Mouse (Mus musculus) urinary bladder, postnatal 25 days (tissue): ENCODE measurements around the gene Arg2.
"Not testable (repeated sequence)": the region's sequence is repeated elsewhere in the genome, so short reads cannot be mapped to it uniquely, and the experiment has no call there.

Experiments
- DNase-seq: peaks from one replicate; pipeline ENCODE4 v3.0.0; 2022; ENCODE audit warnings: low spot score

Gene Arg2

GRCm38 (mm10) chr12:79171269-79171995, 40.9 kb downstream of the Arg2 start:
- no peak for DNase-seq

GRCm38 (mm10) chr12:79172019-79172941, 41.7 kb downstream of the Arg2 start, which contains the start of gene Vti1b:
Gene Vti1b (minus strand): TSS chr12:79172667.
- peak; percentile 85 for DNase-seq

GRCm38 (mm10) chr12:79173721-79174120, 43.1 kb downstream of the Arg2 start:
- no peak for DNase-seq

DNA sequence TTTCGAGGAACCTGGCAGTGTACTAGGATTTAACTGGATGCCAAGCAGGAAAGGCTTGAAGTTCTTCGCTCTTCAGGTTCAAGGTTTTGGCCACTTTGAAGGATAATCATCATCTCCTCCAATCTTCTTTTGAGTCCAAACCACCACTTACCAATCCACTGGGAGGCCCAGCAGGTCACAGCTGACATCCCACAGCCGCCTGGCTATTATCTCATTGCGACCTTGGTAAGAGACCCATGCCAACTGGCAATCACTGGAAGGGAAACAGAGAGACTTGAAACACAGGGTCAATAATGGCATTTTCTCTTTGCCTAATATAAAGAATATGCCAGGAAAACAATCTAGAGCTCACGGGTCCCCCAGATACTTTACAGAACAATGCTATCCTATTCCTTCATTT, 45.4 kb downstream of the Arg2 start:
- DNase-seq: no peak

DNA sequence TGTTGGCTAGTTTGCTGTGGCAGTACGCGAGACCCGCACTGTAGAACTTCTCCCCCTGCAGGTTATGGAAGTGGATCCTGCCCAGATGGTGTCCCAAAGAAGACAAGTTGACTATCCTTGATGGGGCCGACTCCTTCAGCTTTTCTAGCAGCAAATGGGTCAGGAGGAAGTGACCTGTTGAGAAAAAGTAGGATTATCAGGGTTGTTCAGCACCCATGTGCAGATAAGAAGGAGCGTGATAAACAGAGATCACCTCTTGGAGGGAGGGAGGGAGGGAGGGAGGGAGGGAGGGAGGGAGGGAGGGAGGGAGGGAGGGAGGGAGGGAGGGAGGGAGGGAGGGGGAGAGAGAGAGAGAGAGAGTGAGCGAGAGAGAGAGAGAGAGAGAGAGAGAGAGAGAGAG, 54.6 kb downstream of the Arg2 start:
- DNase-seq: not testable (repeated sequence)

DNA sequence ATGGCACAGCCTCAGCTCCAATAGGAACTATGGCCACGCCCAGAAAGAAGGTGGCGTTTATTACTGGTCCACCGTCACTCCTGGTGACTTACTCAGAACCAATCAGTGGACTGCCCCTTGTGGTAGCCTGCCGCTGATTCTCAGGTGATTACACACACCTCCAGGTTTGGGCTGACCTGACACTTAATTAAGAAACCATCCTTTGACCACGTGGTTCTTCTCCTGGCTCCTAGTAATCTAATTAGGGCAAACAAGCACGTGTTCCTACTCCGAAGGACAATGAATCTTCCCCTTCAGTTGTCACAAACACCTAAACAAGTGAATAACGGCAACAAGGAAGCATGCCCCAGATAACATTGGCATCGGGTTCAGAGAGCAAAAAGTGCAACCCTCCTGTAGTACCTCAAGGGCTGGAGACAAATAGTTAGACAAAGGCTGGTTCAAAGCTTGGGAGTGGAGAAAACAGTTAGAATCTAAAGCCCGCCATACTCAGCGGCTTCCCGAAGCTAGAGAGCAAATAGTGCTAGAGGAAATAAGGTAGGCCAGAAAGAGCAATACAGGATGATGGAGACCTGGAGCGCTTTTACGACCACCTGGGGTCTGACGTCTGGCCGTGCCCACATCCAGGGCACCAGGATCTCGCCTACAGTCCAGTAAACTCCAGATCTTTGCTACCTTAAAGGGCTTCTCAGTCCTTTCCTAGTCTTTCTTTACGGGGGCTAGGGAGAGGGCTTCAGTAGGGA, 60.5 kb downstream of the Arg2 start:
- DNase-seq: peak; percentile 47

GRCm38 (mm10) chr12:79191701-79192100, 61.1 kb downstream of the Arg2 start:
- DNase-seq: peak; percentile 70

DNA sequence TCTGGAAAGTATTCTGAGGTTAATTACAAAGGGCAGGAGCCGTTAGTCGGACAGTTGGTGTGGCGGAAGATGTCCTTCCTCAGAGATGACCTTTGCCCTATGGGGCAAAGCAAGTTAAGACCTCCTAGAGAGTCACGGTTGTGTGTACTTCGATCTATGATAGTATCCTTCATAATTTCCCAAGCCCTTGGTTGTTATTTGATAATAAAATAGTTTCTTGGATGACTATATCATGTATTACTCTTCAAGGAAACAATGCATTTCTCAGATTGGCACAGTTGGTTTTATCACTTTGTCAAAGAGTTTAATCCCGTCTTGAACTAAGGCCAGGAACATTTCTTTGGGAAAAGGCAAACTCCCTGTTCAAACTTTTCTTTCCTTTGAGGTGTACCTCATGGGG, 61.6 kb downstream of the Arg2 start, which contains the start of gene Rdh11:
TSS of gene Rdh11 (minus strand) at position 101 of the 400 bp plus-strand sequence.
- DNase-seq: no peak

- DNase-seq: peak; percentile 72
Observed at GRCm38 (mm10) chr12:79193441-79193840, 62.9 kb downstream of the Arg2 start.

DNA sequence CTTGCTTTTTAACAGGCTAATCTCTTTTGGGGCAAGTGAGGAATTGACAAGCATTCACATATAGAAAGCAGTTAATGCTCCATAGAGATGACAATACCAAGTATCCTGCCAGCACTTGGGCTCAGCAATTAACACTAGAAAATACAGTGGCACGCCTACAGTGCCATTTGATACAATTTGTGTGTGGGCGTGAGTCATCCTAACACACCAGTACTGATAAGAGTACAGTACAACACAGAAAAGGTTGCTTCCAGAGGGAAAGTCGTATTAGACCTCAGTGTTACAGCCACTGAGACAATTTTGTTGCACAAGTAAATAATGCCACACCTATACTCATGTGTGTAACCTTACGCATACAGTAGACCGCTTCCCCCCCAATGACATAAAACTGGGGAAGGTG, 66.5 kb downstream of the Arg2 start:
- no peak for DNase-seq

- no peak for DNase-seq
Observed at GRCm38 (mm10) chr12:79201882-79202281, 71.3 kb downstream of the Arg2 start.
